Mouse (Mus musculus): ENCODE measurements around the gene Chtop. TPM values are rescaled to one million over a fixed set of nuclear protein-coding genes. Genes with fewer than 3 reads are reported as not detected.

The Chtop gene
- total and polyA plus RNA-seq, 3 experiments: 201 to 320 TPM; not detected in 1

GRCm38 (mm10) chr3:90515242-90515641 is 5.9 kb upstream of the Chtop start:
- Histone ChIP-seq H3K79me2 (ENCODE audit: control insufficient read depth, insufficient read depth, low read length, poor library complexity) (no peaks in the 10 kb centered on the region; the same call in 1 of the 2 replicates), H3K4me1 (ENCODE audit: control insufficient read depth in 1 of 2, insufficient read depth in 2 of 2, low read length in 2 of 2) (peaks cover 0 to 17% of the 10 kb centered on the region in 2 experiments; a peak in 3 of 4 replicates), H3K27ac (ENCODE audit: control insufficient read depth, low read depth, low read length) (no peak overlapping the region), H3K9ac (ENCODE audit: control insufficient read depth, low read depth, low read length, poor library complexity, severe bottlenecking) (peak overlapping the region; percentile 64), H3K36me3 (ENCODE audit: control insufficient read depth in 1 of 2, insufficient read depth in 2 of 2, low read length in 2 of 2) (peaks cover 0 to 6% of the 10 kb centered on the region in 2 experiments; a peak in 2 of 4 replicates), H3K9me3 (replicated peaks; ENCODE audit: insufficient read depth, low read length) (no peaks in the 10 kb centered on the region), H3K4me3 (ENCODE audit: control insufficient read depth in 1 of 2, insufficient read depth in 1 of 2, low read depth in 2 of 2, low read length in 2 of 2) (peak overlapping the region; percentile 64 to 84), H3K27me3 (ENCODE audit: control insufficient read depth in 1 of 2, insufficient read depth in 2 of 2, low read length in 2 of 2) (no peaks in the 10 kb centered on the region)
- no peak for DNase-seq (ENCODE audit: low read depth, low spot score)
- TF ChIP-seq GATA1 (IDR thresholded peaks at IDR 0.05; ENCODE audit: low read depth, low read length) (no peak), ELF1 (IDR thresholded peaks at IDR 0.05; ENCODE audit: low read depth, low read length) (peak; percentile 3; the same call in 1 of the 2 replicates)

- peak overlapping the region; percentile 64 to 84 for H3K4me3 ChIP-seq (ENCODE audit: control insufficient read depth in 1 of 2, insufficient read depth in 1 of 2, low read depth in 2 of 2, low read length in 2 of 2)
- peak overlapping the region; percentile 70 for H3K9ac ChIP-seq (ENCODE audit: control insufficient read depth, low read depth, low read length, poor library complexity, severe bottlenecking)
- no peaks in the 10 kb centered on the region; the same call in 1 of the 2 replicates for H3K79me2 ChIP-seq (ENCODE audit: control insufficient read depth, insufficient read depth, low read length, poor library complexity)
- TF ChIP-seq SMC3 (IDR thresholded peaks at IDR 0.05; ENCODE audit: low read depth, low read length) (no peak), MAX (IDR thresholded peaks at IDR 0.05; ENCODE audit: low read length) (peak; percentile 64), BHLHE40 (IDR thresholded peaks at IDR 0.05; ENCODE audit: borderline replicate concordance, low read depth, low read length) (no peak), GABPA (IDR thresholded peaks at IDR 0.05; ENCODE audit: low read depth, low read length) (no peak), TCF12 (IDR thresholded peaks at IDR 0.05; ENCODE audit: low read depth, low read length) (peak; percentile 64), POLR2AphosphoS2 (IDR thresholded peaks at IDR 0.05; ENCODE audit: low read length) (peak; percentile 90), JUND (IDR thresholded peaks at IDR 0.05; ENCODE audit: low read depth, low read length) (no peak), POLR2A (IDR thresholded peaks at IDR 0.05; ENCODE audit: control insufficient read depth in 1 of 2, insufficient read depth in 1 of 2, low read depth in 1 of 2, low read length in 2 of 2, poor library complexity in 1 of 2) (peak; percentile 54 to 83; a peak in 3 of 4 replicates), MAZ (IDR thresholded peaks at IDR 0.05; ENCODE audit: low read depth, low read length) (0 out of 2 replicates have a peak, but pooled peaks have one; percentile 32), MYC (IDR thresholded peaks at IDR 0.05; ENCODE audit: low read depth, low read length) (peak; percentile 86), NELFE (IDR thresholded peaks at IDR 0.05; ENCODE audit: low read depth, low read length) (peak; percentile 71), TBP (IDR thresholded peaks at IDR 0.05; ENCODE audit: low read depth, low read length) (peak; percentile 76), CTCF (IDR thresholded peaks at IDR 0.05 in 2 of 3, conservative IDR thresholded peaks at IDR 0.05 in 1 of 3; ENCODE audit: control insufficient read depth in 1 of 3, insufficient read depth in 1 of 3, low read depth in 2 of 3, low read length in 3 of 3, poor library complexity in 1 of 3, severe bottlenecking in 1 of 3) (0 out of 6 replicates have a peak, but pooled peaks of 1 of the 3 experiments have one; percentile 0), USF1 (IDR thresholded peaks at IDR 0.05; ENCODE audit: low read depth, low read length) (0 out of 2 replicates have a peak, but pooled peaks have one; percentile 24), ZMIZ1 (IDR thresholded peaks at IDR 0.05; ENCODE audit: low read depth, low read length) (peak; percentile 84), SIN3A (IDR thresholded peaks at IDR 0.05; ENCODE audit: low read length) (peak; percentile 95), KAT2A (conservative IDR thresholded peaks at IDR 0.05; ENCODE audit: low read depth, low read length) (no peak; the same call in 1 of the 2 replicates), RAD21 (IDR thresholded peaks at IDR 0.05; ENCODE audit: low read depth, low read length) (no peak), E2F4 (IDR thresholded peaks at IDR 0.05; ENCODE audit: borderline replicate concordance, low read depth, low read length) (no peak), GATA1 (IDR thresholded peaks at IDR 0.05; ENCODE audit: low read depth, low read length) (0 out of 2 replicates have a peak, but pooled peaks have one; percentile 4), ZC3H11A (IDR thresholded peaks at IDR 0.05; ENCODE audit: low read depth, low read length) (no peak), MXI1 (IDR thresholded peaks at IDR 0.05; ENCODE audit: low read depth, low read length) (peak; percentile 99), TAL1 (IDR thresholded peaks at IDR 0.05; ENCODE audit: low read length) (no peak)
- no peaks in the 10 kb centered on the region for H3K9me3 ChIP-seq (replicated peaks; ENCODE audit: insufficient read depth, low read length)
- H3K36me3 ChIP-seq (ENCODE audit: control insufficient read depth in 1 of 2, insufficient read depth in 2 of 2, low read length in 2 of 2): peaks cover 0 to 6% of the 10 kb centered on the region in 2 experiments; a peak in 2 of 4 replicates
- H3K27me3 ChIP-seq (ENCODE audit: control insufficient read depth in 1 of 2, insufficient read depth in 2 of 2, low read length in 2 of 2): no peaks in the 10 kb centered on the region
- peaks cover 0 to 17% of the 10 kb centered on the region in 2 experiments; a peak in 3 of 4 replicates for H3K4me1 ChIP-seq (ENCODE audit: control insufficient read depth in 1 of 2, insufficient read depth in 2 of 2, low read length in 2 of 2)
- DNase-seq (ENCODE audit: low read depth, low spot score): peak; percentile 86
- no peak overlapping the region; the same call in 1 of the 2 replicates for H3K27ac ChIP-seq (ENCODE audit: control insufficient read depth, low read depth, low read length)
Observed at GRCm38 (mm10) chr3:90514691-90515090, 5.4 kb upstream of the Chtop start.

Data from MEL (cell line).